Mouse (Mus musculus) thymus, adult 2 months (tissue): ENCODE results near the gene Tprgl.

Source experiments
- CTCF ChIP-seq: fragments of 200-500 bp; IDR thresholded peaks from 2 replicates; pipeline ENCODE4 v1.5.1; 2012; ENCODE audit warnings: mild to moderate bottlenecking, control low read depth, low read length, moderate library complexity, borderline replicate concordance; ENCODE audit not compliant: control insufficient read depth, poor library complexity, insufficient read depth; ENCODE audit errors: extremely low read depth
- POLR2A ChIP-seq: fragments of 200-500 bp; IDR thresholded peaks from 2 replicates; pipeline ENCODE4 v1.6.1; 2012; ENCODE audit warnings: mild to moderate bottlenecking, low read length, control low read depth, moderate library complexity; ENCODE audit not compliant: control insufficient read depth, poor library complexity, insufficient read depth; ENCODE audit errors: extremely low read depth

GRCm38 (mm10) chr4:154209054-154209453, 48.6 kb upstream of the Tprgl start:
- TF ChIP-seq CTCF (no peak), POLR2A (no peak)
